Mouse (Mus musculus): ENCODE results near the gene Wwtr1.
A peak's percentile ranks its signal among the peaks of the same experiment; 100 is the strongest.

The Wwtr1 gene

DNA sequence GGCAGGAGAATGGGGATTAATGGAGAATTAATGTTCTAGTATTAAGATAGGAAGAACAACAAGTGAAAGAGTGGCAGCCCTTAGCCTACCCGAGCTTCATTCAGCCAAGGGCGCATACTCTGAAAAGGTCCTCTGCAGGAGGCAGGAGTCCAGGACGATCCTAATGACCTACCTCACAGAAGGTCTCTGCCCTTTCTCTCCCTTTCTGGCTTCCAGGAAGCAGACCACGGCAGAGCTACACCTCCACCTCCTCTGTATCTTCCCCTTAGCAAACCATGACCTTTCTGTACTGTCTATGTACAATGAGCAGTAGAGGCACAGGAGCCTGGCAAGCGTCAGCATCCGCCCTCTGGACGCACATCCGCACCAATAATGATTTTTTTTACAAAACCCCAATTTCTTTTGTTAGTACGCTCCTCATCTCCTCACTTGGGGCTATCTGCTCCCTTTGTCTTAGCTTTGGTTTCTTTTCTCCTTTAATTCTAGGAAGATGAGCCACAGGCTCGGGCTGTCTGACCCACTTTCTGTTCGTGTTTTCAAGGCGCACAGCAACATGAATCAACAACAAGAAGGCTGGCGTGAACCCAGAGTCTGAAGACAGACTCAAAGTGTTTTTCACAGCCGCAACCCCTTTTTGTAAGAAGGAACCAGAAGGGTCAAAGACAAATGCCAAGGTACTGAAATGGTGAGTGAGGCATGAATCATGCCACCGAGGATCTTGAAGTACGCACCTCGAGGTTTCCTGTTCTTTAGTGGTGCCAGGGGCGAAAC lies 63.7 kb downstream of the Wwtr1 start:
- DNase-seq, result peak; percentile 94

DNA sequence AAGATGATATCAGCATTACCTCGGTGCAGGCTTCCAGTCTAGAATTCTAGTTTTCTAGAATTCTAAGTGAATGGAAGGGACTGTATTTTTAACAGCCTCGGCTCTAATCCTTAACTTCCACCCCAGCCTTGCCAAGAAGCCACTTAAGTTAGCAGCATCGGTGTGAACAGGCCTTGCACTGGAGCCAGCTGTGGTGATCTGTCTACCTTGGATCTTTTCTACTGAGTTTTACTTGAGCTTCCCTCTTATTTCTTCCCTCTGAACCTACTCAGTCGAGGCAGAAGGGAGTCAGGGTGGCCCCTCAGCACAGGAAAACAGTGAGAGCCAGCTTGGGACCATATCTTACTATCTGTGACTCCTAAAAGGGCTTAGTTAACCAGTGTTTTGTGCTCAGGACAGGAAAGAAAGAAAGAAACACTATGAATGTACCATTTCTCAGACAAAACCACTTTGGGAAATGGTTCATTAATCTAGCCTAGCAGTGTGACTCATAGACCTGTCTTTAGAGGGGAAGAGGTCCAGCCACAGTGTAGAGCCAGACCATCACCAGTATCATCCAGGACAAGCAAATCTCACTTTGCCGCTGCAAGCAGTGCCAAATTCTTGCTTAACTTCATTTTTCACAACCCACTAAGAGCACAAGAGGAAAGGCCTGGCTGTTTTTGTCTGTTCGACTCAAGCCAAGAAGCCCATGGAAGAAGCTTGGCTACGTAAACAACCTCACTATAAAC lies 65.6 kb downstream of the Wwtr1 start:
- peak; percentile 97 for DNase-seq

DNA sequence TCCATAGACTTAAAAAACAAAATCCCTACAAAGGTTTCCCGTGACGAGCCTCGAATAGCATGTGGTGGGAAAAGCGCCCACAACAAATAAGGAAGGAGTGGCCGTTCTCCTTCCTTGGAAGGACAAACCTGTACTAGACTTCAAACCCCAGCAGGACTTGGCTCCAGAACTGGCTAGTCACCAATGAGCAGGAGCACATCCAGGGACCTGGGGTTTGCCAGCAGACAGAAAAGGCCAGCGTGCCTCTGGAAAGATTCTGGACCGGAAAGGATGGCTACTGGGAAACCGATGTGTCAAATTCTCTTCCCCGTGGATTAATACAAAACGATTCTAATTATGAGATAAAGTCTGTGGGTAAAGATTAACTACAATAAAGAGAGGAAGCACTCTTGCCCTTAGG lies 69.7 kb downstream of the Wwtr1 start:
- peak; percentile 96 for DNase-seq

DNA sequence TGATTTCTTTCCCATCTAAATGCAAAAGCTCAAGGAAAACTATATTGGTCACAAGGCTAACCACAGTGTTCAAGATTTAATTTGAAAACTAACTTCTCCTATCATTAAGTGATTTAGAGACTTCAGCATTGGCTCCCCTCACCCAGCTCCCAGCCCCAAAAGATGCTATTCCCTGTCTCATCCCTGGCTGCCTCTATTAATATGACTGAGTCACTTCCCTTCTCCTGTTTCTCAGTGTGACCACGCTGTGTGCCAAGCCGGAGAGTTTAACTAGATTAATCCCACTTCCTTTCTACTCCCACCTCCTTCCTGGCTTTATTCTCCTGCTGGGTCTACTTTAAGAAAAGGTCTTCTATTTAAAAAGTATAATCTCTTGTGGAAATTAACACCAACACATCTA lies 71.0 kb downstream of the Wwtr1 start:
- DNase-seq, result peak; percentile 97

DNA sequence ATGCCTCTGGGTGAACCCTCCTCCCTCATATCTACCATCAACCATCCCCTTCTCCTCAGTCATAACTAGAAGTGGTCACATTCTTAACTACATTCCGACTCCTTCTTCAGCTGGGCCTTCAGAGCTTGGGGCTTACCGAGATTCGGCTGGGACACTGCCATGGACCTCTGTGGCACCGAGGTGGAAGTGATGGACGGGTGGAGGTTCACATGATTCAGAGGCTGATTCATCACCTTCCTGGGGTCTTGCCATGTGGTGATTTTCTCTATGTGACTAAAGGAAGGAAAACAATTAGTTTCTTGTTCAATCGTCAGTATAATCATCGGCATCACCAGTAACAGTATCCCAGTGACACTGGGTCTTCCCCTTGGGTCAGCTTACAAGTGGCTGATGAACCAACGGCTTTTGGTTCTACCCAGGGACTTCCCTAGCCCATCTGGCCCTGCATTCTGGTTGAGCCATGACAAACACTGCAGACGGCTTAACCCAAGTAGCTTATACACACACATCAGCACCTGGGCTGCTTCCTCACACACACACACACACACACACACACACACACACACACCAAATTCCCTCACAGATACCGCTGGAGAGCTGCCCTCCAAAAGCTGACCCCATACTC lies 74.0 kb downstream of the Wwtr1 start:
- peak; percentile 71 for DNase-seq

DNA sequence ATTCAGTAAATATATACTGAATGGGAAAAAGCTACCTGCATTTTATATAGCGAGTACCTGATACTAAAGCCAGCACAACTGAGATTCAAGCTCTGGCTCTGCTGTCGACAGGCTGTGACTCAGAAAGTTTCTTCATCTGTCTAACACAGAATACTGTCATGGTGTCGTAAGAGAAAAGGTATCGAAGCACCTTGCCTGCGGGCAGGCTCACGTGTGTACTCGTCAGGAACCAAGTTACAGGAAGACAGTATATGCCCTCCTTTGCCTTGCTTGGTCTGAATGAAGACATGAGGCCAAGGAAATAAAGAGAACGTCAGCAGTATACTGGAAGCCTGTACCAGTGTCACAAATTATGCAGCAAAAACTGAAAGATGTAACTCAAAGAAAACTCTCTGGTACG lies 74.9 kb downstream of the Wwtr1 start:
- peak; percentile 40 for DNase-seq

DNA sequence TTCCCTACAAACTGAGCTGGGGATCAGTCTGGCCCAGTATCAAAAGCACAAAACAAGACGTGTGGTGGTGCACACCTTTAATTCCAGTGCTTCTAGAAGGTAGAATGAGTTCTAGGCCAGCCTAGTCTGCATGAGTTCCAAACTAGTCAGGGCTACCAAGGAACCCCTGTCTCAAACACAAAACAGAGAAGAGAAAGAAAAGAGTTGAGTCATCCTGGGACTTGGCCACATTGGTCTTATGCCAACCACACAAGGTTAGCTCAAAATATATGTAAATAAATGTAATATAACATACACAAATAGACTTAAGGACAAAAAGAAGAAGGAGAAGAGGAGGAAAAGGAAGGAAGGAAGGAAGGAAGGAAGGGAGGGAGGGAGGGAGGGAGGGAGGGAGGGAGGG lies 77.9 kb downstream of the Wwtr1 start:
- DNase-seq, result peak; percentile 74

DNA sequence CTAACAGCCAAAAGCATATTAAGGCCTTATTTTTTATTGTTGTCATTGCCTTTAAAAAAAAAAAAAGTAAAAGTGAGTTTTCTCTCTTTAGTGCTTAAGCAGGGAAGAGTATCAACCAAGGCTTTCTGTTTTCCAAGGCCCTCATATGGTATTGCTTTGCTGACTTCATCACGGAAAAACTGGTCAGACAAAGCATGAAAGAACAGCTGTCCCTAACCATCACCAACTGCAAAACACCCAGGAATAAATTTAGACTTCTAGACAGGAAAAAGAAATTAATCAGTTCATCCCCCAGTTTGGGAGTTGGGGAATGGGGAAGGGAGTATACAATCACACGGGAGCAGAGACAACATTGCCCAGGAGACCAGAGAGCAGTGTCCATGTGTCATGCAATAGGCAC lies 79.3 kb downstream of the Wwtr1 start:
- peak; percentile 83 for DNase-seq

DNA sequence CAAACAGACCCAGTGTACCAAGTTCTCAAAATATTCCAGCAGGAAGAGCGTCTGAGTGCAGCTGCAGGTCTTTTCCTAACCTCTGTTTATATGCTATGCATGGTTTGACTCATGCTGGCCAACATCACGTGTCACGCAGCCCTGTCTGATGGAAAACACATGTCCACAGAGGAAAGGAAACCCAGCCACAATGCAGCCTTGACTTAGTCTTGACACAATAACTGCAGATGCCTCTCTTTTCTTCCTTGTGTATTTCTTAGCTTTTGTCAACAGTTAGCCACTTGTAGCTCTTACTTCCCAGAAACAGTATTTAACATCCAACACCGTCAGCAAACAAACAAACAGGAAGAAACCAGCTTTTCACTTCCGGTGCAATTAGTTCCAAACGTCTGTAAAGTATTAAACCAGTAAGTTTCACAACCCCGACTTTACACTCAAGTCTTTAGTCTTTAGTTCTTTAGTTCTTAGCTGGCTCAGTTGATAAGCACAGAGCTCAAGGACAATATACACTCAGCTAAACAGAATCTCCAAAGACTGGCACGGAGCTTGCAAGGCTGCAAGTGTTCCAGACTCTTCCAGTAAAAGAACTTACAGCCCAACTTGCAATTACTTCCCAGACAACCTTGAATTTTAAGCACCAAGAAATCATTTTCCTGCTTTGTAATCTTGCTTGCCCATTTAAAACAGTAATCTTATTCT lies 88.1 kb downstream of the Wwtr1 start:
- peak; percentile 95 for DNase-seq

DNA sequence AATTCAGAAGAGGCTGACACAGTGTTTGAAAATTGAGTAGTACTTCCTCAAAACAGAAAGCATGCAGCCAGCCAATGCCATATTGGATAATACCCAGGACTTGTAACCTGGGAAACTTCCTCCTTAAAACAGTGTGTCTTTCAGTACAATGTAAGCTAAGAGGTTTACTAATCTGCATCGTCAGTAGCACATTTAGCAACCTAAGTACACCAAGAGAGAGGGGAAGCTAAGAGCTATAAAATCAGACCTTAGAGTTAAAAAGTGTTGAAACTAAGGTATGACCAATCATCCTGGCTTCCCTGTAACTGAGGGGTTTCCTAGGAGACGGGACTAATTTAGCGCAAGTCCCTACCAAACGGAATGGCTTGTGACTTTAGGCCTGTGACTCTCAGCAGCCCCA lies 89.6 kb downstream of the Wwtr1 start:
- peak; percentile 3 for DNase-seq

DNA sequence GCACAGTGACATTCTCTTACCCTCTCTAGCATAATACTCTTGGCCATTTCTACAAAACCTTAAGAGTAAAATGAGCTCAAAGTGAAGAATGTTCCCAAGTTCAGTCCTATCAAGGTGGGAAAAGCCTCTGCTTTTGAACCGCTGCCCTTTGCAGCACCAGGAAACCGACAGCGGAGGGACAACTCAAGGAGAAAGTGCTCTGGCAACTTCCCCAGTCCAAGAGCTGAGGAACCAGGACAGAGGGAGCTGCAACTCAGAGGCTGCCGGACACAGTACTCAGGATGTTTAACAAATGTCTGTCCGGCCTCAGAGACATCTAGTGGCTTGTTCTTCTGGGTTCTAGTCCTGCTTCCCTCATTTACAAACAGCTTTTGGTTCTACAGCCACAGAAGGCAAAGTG lies 93.7 kb downstream of the Wwtr1 start:
- peak; percentile 92 for DNase-seq

DNA sequence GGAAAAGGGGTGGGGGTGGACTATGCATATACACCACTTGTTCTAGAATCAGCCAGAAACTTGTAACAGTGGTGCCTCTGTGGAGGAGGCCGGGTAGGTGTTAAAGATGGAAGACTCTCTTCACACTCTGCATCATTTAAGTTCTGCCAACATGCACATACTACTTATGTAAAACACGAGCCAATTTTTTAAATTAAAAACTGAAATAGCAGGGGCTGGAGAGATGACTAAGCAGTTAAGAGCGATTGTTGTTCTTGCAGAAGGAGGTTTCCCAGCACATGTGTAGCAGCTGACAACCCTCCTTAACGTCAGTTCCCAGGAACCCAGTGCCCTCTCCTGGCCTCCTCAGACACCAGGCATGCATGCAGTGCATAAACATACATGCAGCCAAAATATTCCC lies 95.1 kb downstream of the Wwtr1 start:
- peak; percentile 55 for DNase-seq

DNA sequence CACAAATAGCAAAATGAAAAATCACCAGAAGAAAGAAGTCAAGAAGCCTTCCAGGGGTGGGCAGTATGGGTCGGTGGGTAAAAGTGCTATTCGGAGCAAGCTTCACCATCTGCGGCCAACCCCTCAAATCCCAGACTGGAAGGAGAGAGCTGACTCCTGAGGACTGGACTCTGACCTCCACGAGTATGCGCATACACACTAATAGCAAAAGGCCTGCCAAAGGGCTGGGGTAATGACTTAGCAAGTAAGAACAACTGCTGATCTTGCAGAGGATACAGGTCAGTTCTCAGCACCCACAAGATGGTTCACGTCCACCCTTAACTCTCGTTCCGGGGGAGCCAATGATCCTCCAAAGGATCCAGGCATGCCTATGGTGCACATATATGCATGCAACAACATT lies 101.3 kb downstream of the Wwtr1 start:
- no peak for DNase-seq

DNA sequence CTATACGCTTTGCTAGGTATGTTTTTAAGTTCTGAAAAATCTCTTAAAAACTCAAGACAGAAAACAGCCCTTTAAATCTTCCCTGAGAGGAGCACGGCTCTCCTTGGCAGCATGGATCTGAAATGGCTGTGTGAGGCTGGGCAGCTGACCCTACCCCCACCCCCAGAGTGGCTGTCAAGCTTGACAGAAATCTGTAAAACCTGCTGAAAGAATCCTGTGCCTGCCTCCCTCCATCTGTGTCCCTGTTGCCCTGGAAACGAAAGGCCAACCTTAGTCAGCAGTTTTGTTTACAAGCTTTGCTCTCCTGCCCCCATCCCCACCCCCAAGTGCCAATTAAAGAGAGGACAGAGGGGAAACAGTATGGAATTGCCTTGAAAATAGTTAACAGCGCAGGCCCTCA lies 103.3 kb downstream of the Wwtr1 start:
- peak; percentile 76 for DNase-seq

DNA sequence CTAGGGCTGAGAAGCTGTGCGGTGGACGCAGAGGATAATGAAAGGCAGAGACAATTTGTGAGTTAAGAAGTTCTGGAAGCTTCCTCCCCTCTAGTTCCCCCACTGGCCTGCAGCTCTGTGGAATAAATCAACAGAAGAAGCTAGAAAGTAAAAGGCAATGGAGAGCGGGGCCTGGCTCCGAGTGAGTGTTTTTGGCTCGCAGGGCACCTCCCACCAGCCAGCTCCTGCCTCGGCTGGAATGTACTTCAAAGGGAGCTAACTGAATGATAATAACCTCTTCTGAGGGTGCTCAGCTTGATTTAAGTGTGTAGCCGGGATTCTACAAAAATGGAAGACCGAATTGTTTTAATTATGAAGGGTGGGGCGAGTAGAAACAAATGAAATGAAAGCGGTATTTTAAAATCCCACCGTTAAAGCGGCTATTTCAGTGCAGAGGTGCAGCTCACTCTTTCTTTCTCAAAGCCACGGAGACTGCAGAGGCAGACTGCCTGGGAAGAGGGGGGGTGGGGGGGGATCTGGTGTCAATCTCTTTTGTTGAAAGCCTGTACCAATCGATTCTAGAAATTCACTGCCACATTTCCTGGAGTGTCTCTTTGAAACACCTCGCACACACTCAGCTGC lies 104.6 kb downstream of the Wwtr1 start:
- DNase-seq, result peak; percentile 94

DNA sequence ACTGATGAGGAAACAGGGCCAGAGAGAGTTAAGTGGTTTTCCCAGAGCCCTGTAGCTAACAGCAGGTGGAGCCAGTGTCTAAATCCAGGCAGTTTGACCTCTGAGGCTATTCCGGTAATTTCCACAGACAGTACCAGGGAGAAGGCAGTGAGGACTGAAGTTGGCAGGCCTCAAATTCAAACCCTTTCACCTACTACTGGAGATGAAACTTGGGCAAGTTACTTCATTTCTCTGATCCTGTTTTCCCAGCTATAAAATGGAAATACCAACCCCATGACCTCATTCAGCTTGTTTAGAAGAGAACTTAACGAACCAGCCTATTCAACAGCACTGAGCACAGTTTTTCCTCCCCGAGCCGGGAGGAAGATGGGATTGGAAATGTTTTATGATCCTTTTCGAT lies 105.4 kb downstream of the Wwtr1 start:
- peak; percentile 94 for DNase-seq

DNA sequence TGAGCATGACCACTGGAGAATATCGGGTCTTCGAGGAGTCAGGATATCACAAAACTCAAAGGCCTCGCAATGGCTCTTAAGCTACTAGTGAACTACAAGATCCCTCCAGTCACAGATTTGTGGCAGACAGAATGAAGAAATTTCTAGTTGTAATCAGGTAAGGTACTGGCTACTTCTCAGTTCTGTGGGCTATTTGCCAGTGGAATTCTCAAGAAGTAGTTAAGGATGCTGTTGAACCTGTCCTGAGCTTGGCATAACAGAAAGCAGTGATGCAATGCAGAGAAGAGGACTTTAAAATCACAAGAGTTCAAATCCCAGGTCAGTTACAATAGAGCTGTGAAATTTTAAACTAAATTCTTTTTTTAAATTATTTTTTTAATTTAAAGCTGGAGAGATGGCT lies 106.4 kb downstream of the Wwtr1 start:
- no peak for DNase-seq

DNA sequence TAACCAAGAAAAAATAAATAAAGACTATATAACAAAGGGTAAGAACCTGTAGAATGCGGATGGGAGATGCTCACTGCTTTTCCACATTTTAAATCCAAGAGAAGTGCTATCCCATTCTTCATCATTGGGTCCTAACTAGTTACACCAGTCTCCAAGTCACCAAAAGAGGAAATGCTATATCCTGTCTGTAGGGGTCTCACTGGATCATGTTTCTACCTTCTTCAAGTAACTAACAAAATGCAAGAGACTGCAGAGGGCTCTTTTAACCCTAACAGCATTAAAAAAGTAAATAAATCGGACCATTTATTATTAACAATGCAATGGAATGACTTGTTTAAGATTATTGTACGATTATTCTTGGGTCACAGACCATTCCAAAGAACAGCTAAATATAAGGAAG lies 109.4 kb downstream of the Wwtr1 start:
- DNase-seq, result no peak

DNA sequence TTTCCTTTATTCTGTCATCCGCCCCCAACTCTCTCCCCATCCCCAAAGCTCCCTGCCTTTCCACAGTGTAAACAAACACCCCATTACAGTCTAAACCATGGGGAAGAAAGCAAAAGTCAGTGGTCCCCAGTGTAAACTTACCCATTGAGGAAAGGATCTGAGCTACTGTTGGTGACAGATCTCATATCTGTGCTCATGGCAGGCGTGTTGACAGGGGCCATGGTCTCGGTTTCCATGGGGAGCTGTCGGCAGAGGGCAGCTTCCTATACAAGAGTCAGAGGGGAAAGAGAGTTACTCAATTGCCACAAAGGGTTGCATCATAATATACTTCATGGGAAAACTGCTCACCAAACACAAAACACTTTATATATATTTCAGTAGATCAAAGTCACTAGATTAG lies 112.4 kb downstream of the Wwtr1 start:
- no peak for DNase-seq

DNA sequence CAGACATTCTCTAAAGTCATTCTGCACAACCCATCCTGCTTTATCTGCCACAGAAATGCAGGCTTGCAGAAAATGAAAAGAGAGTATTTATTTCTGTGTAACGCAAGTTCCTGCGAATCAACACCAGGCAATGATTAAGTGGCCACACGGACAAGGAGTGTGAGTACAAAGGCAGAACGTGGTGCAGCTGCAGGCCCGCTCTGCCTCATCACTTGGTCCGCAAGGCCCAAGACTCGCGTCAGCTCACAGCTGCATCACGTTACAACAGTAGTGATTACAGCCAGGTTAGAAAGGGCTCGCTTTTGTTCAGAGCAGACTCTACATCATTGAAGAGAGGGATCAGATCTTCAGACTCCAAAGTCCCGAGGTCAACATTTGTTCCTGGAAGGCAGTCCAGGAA lies 117.1 kb downstream of the Wwtr1 start:
- peak; percentile 75 for DNase-seq

DNA sequence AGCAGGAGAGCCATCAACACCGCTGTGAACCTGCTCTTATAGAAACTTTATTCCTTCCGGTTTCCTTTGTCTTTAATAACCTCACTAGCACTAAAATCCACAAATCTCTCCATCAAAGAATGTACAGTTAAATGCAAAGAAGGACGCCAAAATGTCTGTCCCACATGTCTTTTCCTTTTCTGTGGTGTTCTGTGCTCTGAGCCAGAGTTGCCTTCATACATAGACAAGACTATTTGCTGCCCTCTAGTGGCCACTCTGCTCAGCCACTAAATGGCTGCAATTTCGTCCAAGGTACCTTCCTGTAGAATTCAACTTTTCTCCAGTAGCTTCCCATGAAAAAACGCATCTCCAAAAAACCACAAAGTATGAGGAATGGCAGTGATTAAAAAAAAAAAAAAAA lies 127.3 kb downstream of the Wwtr1 start:
- peak; percentile 88 for DNase-seq

DNA sequence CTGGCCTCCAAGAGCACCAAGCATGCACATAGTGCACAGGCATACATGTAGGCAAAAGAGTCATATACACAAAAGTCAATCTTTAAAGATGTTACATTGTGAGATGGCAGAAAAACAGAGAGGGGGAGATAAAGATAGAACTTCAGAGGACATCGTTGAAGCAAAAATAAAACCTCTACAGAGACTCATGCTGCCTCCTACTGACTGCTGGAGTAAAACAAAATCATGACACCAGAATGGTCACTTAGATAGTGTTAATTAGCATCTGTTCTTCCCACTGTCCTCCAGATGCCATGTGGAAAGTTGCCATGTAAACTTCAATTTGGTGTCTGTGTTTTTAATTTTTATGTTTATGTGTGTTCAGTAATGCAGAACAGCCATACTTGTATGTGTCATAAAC lies 127.8 kb downstream of the Wwtr1 start:
- DNase-seq, result no peak

DNA sequence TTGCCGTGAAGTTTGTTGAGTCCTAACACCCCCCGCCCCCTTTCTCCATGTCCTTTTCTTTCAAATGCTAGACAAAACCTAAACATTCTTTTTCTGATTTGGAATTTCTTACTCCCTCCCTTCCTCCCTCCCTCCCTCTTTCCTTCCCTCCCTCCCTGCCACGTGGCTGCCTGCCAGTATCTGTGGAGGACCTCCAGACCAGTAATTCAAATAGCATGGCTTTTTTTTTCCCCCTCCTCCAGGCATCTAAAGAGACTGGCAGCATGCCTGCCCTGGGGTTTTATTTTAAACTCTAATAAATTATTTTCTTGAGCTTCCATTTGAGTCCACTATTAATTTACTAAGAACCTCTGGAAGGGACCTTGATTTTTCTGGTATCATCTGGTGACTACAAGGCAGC lies 130.0 kb downstream of the Wwtr1 start:
- DNase-seq, result no peak

Data from heart, adult 11 months (tissue).